Mouse (Mus musculus) CH12.LX (cell line): ENCODE measurements at regions not wholly inside any gene's neighbourhood (a gene's known extent, or its start where the extent isn't known, plus 50 kb on each side); places are given as distances from the start of the nearest gene placed in this dataset.

Experiments
- CHD2 ChIP-seq: IDR thresholded peaks from 2 replicates; pipeline ENCODE4 v1.6.1; 2011; ENCODE audit warnings: low read length, improper control_type of control experiment
- EP300 ChIP-seq: IDR thresholded peaks from 2 replicates; pipeline ENCODE4 v1.6.1; 2011; ENCODE audit warnings: low read length, improper control_type of control experiment
- PAX5 ChIP-seq: IDR thresholded peaks from 2 replicates; pipeline ENCODE4 v1.6.1; 2012; ENCODE audit warnings: low read length, inconsistent platforms, mixed read lengths

- TF ChIP-seq EP300 (no peak), CHD2 (no peak), PAX5 (no peak)
Measured at GRCm38 (mm10) chr7:83237336-83237735, 347.4 kb upstream of the Tmc3 start.
